Mouse (Mus musculus): Measurements from ENCODE around the gene Ttc14. TPM values are rescaled to one million over a fixed set of nuclear protein-coding genes. Genes with fewer than 3 reads are reported as not detected.

The Ttc14 gene
- polyA plus RNA-seq (2014; fragmentation: Illumina TruSeq; extraction: RNeasy Lipid Tissue Mini Kit (QIAGEN cat#74804); ENCODE audit: low read depth, low replicate concordance), result 31.9 TPM

GRCm38 (mm10) chr3:33799617-33800512, at the start of gene Ttc14:
Gene Ttc14 (plus strand): TSS chr3:33799832.

GRCm38 (mm10) chr3:33843801-33844632, 44.4 kb downstream of the Ttc14 start, which contains the start of gene Ccdc39:
Gene Ccdc39 (minus strand): TSS chr3:33844310.

Other genes with a start within 250 kb of the Ttc14 start
- 8.3 TPM for gene Ccdc39, start 44.5 kb downstream of the Ttc14 start, polyA plus RNA-seq (2014; fragmentation: Illumina TruSeq; extraction: RNeasy Lipid Tissue Mini Kit (QIAGEN cat#74804); ENCODE audit: low read depth, low replicate concordance)
- gene Fxr1, start 220.1 kb downstream of the Ttc14 start, polyA plus RNA-seq (2014; fragmentation: Illumina TruSeq; extraction: RNeasy Lipid Tissue Mini Kit (QIAGEN cat#74804); ENCODE audit: low read depth, low replicate concordance), result 74.7 TPM

Data from adipose tissue, adult 10 weeks (tissue).